Mouse (Mus musculus) CH12.LX (cell line): ENCODE data around the gene Trafd1. TPM values are rescaled to one million over a fixed set of nuclear protein-coding genes. Genes with fewer than 3 reads are reported as not detected.

Experiments used
- DNase-seq: peaks from one replicate; pipeline ENCODE4 v3.0.0-alpha.2; 2013; ENCODE audit errors: extremely low read depth
- H3K27ac ChIP-seq: 2 replicates; pipeline ENCODE4 v1.5.1; 2012; ENCODE audit warnings: low read depth, mild to moderate bottlenecking, control low read depth, moderate library complexity; ENCODE audit not compliant: insufficient read depth
- H3K27me3 ChIP-seq: replicated peaks from 2 replicates; pipeline ENCODE3; 2012; ENCODE audit warnings: inconsistent platforms
- H3K36me3 ChIP-seq, 2 experiments: replicated peaks in 1 of 2; 2 replicates each; pipeline versions ENCODE3 to v1.6.1; 2012; ENCODE audit warnings: inconsistent platforms in 1 of 2, low read length in 1 of 2, mild to moderate bottlenecking in 1 of 2, mixed read lengths in 1 of 2, moderate library complexity in 1 of 2; ENCODE audit not compliant: control insufficient read depth in 1 of 2, insufficient read depth in 1 of 2
- H3K4me1 ChIP-seq, 2 experiments: 2 replicates each; pipeline ENCODE4 v1.6.1; 2012; ENCODE audit warnings: inconsistent platforms in 1 of 2, moderate library complexity in 1 of 2; ENCODE audit not compliant: insufficient read depth in 2 of 2, control insufficient read depth in 1 of 2
- H3K4me2 ChIP-seq: 2 replicates; pipeline ENCODE4 v1.6.1; 2012; ENCODE audit warnings: low read depth, mild to moderate bottlenecking, control low read depth; ENCODE audit not compliant: poor library complexity, insufficient read depth, severe bottlenecking
- H3K4me3 ChIP-seq, 3 experiments: fragments of 150-350 bp in 1 of 3; sonication (generic) in 1 of 3; replicated peaks in 1 of 3; 2 replicates each; pipeline versions ENCODE3 to v1.5.1; 2011 to 2012; ENCODE audit warnings: low read depth in 2 of 3, low read length in 2 of 3, mild to moderate bottlenecking in 2 of 3, moderate library complexity in 2 of 3, control low read depth in 1 of 3, improper control_type of control experiment in 1 of 3, inconsistent platforms in 1 of 3, mixed read lengths in 1 of 3; ENCODE audit not compliant: poor library complexity in 1 of 3
- H3K79me2 ChIP-seq: replicated peaks from 2 replicates; pipeline ENCODE4 v1.6.1; 2012; ENCODE audit warnings: mild to moderate bottlenecking, moderate library complexity; ENCODE audit not compliant: control insufficient read depth, poor library complexity, insufficient read depth, severe bottlenecking; ENCODE audit errors: extremely low read depth
- H3K9ac ChIP-seq: 2 replicates; pipeline ENCODE4 v1.6.1; 2012; ENCODE audit warnings: low read depth, mild to moderate bottlenecking, control low read depth, moderate library complexity; ENCODE audit not compliant: insufficient read depth
- H3K9me3 ChIP-seq: replicated peaks from 2 replicates; pipeline ENCODE3; 2012; ENCODE audit warnings: low read length, inconsistent platforms, mixed read lengths
- CTCF ChIP-seq, 2 experiments: IDR thresholded peaks in 1 of 2; conservative IDR thresholded peaks in 1 of 2; 2 replicates each; pipeline ENCODE4 v1.5.1; 2011 to 2012; ENCODE audit warnings: low read depth in 2 of 2, low read length in 2 of 2, improper control_type of control experiment in 1 of 2, inconsistent platforms in 1 of 2, mild to moderate bottlenecking in 1 of 2, moderate library complexity in 1 of 2
- HCFC1 ChIP-seq: IDR thresholded peaks from 2 replicates; pipeline ENCODE4 v1.6.1; 2012; ENCODE audit warnings: low read depth, mild to moderate bottlenecking, inconsistent platforms, low read length, improper control_type of control experiment
- IRF4 ChIP-seq: IDR thresholded peaks from 2 replicates; pipeline ENCODE4 v1.6.1; 2014; ENCODE audit warnings: low read depth, mild to moderate bottlenecking, inconsistent platforms, low read length, improper control_type of control experiment
- JUN ChIP-seq: IDR thresholded peaks from 2 replicates; pipeline ENCODE4 v1.6.1; 2011; ENCODE audit warnings: low read depth, mild to moderate bottlenecking, low read length, improper control_type of control experiment, moderate library complexity; ENCODE audit not compliant: insufficient read depth
- JUND ChIP-seq: conservative IDR thresholded peaks from 2 replicates; pipeline ENCODE4 v1.6.1; 2011; ENCODE audit warnings: low read depth, low read length, improper control_type of control experiment
- MAFK ChIP-seq: IDR thresholded peaks from 2 replicates; pipeline ENCODE4 v1.6.1; 2011; ENCODE audit warnings: low read length, improper control_type of control experiment; ENCODE audit not compliant: insufficient replicate concordance
- NRF1 ChIP-seq: IDR thresholded peaks from 2 replicates; pipeline ENCODE4 v1.6.1; 2014; ENCODE audit warnings: low read depth, mild to moderate bottlenecking, inconsistent platforms, low read length, improper control_type of control experiment, moderate library complexity
- POLR2A ChIP-seq: IDR thresholded peaks from 2 replicates; pipeline ENCODE4 v1.6.1; 2011; ENCODE audit warnings: low read depth, mild to moderate bottlenecking, improper control_type of control experiment, low read length
- RAD21 ChIP-seq: IDR thresholded peaks from 2 replicates; pipeline ENCODE4 v1.6.1; 2011; ENCODE audit warnings: low read depth, mild to moderate bottlenecking, low read length, improper control_type of control experiment, moderate library complexity
- SMC3 ChIP-seq: IDR thresholded peaks from 2 replicates; pipeline ENCODE4 v1.6.1; 2011; ENCODE audit warnings: low read depth, low read length, improper control_type of control experiment
- TBP ChIP-seq: conservative IDR thresholded peaks from 2 replicates; pipeline ENCODE4 v1.6.1; 2011; ENCODE audit warnings: low read depth, low read length, improper control_type of control experiment
- UBTF ChIP-seq: IDR thresholded peaks from 2 replicates; pipeline ENCODE4 v1.6.1; 2012; ENCODE audit warnings: low read depth, mild to moderate bottlenecking, inconsistent platforms, low read length, improper control_type of control experiment, moderate library complexity
- USF1 ChIP-seq: IDR thresholded peaks from 2 replicates; pipeline ENCODE4 v1.6.1; 2014; ENCODE audit warnings: low read depth, mild to moderate bottlenecking, inconsistent platforms, low read length, improper control_type of control experiment
- ZKSCAN1 ChIP-seq: IDR thresholded peaks from 2 replicates; pipeline ENCODE4 v1.6.1; 2012; ENCODE audit warnings: low read depth, inconsistent platforms, low read length, improper control_type of control experiment, borderline replicate concordance
- dilution Hi-C: fragments of 300-500 bp; cut with MboI; formaldehyde crosslinking; loops from 2 replicates; pipeline ENCODE4 v1.14.3; 2020; ENCODE audit warnings: low sequenced_read_pairs; ENCODE audit not compliant: extremely low pct_unique_long_range_greater_than_20kb, extremely low pct_ligation_motif_present
- in situ Hi-C: fragments of 300-500 bp; cut with MboI; formaldehyde crosslinking; loops from 3 replicates; pipeline ENCODE4 v1.14.3; 2019; ENCODE audit warnings: low sequenced_read_pairs, low pct_ligation_motif_present, low pct_unique_long_range_greater_than_20kb, mixed read lengths
- polyA plus RNA-seq: library from polyadenylated mRNA; unstranded; fragments of >175 nt; gene quantifications from 2 replicates; pipeline ENCODE4 v1.2.1, GENCODE M21; 2012; ENCODE audit warnings: low read depth; ENCODE audit not compliant: insufficient read length
- total RNA-seq, 2 experiments: library from RNA; depleted of rRNA; stranded (reverse); fragments of 300-350 nt in 1 of 2; fragments of >200 nt in 1 of 2; gene quantifications; 2 replicates each; pipeline ENCODE4 v1.2.3; 2012 to 2014

Gene Trafd1
- total and polyA plus RNA-seq, 3 experiments = 31.7 to 52.8 (median 42.3) TPM

GRCm38 (mm10) chr5:121392667-121393380 is 7.4 kb upstream of the Trafd1 start:
- in situ Hi-C loops (no loop called here), dilution Hi-C loops (no loop called here)
- H3K4me2 ChIP-seq = no peak overlapping the region

GRCm38 (mm10) chr5:121389691-121390090 is 4.3 kb upstream of the Trafd1 start:
- H3K27me3 ChIP-seq = no peaks in the 10 kb centered on the region
- peak overlapping the region; percentile 25; the same call in 1 of the 2 replicates for H3K9ac ChIP-seq
- H3K79me2 ChIP-seq = peaks cover 3% of the 10 kb centered on the region; the same call in 1 of the 2 replicates
- dilution Hi-C loops (no loop called here), in situ Hi-C loops (no loop called here)
- no peaks in the 10 kb centered on the region for H3K9me3 ChIP-seq
- no peak overlapping the region for H3K27ac ChIP-seq
- no peak overlapping the region for H3K4me3 ChIP-seq
- peaks cover 0 to 15% of the 10 kb centered on the region in 2 experiments; a peak in 2 of 4 replicates for H3K4me1 ChIP-seq
- no peaks in the 10 kb centered on the region for H3K36me3 ChIP-seq
- TF ChIP-seq JUND (no peak), MAFK (peak; percentile 72; the same call in 1 of the 2 replicates), TBP (no peak), JUN (no peak), CTCF (conservative IDR thresholded peaks at IDR 0.05 in 1 of 2, IDR thresholded peaks at IDR 0.05 in 1 of 2; ENCODE audit: low read depth in 2 of 2, low read length in 2 of 2) (no peak)
- no peak overlapping the region; the same call in 1 of the 2 replicates for H3K4me2 ChIP-seq
- no peak for DNase-seq

More at GRCm38 (mm10) chr5:121392667-121393380, 7.4 kb upstream of the Trafd1 start:
- Histone ChIP-seq H3K9ac (no peak overlapping the region), H3K79me2 (no peaks in the 10 kb centered on the region; the same call in 1 of the 2 replicates), H3K27me3 (no peaks in the 10 kb centered on the region), H3K27ac (no peak overlapping the region), H3K9me3 (no peaks in the 10 kb centered on the region), H3K4me3 (no peak overlapping the region), H3K4me1 (peaks cover 0 to 17% of the 10 kb centered on the region in 2 experiments; a peak in 2 of 4 replicates), H3K36me3 (no peaks in the 10 kb centered on the region)
- DNase-seq = peak; percentile 54
- TF ChIP-seq SMC3 (peak; percentile 53), JUN (no peak), RAD21 (peak; percentile 41), UBTF (no peak), CTCF (conservative IDR thresholded peaks at IDR 0.05 in 1 of 2, IDR thresholded peaks at IDR 0.05 in 1 of 2; ENCODE audit: low read depth in 2 of 2, low read length in 2 of 2) (peak; percentile 77 to 79), POLR2A (no peak), ZKSCAN1 (no peak), HCFC1 (no peak), IRF4 (no peak), USF1 (no peak), NRF1 (no peak)
